Mouse (Mus musculus) hindbrain, embryonic 16.5 days (tissue): Measurements from ENCODE around the gene Cryzl2. TPM values are rescaled to one million over a fixed set of nuclear protein-coding genes. Genes with fewer than 3 reads are reported as not detected.

Source experiments
- ATAC-seq: fragments of 200-750 bp; cut with Nextera tagmentation; 2 replicates; pipeline ENCODE4 v1.8.0; 2017; ENCODE audit warnings: moderate TSS enrichment, moderate library complexity
- H3K27ac ChIP-seq: fragments of 300-500 bp; sonication (generic); 2 replicates; pipeline ENCODE4 v1.5.1; 2014; ENCODE audit warnings: low read depth, mild to moderate bottlenecking, control low read depth, low read length, moderate library complexity
- H3K27me3 ChIP-seq: fragments of 300-500 bp; sonication (generic); replicated peaks from 2 replicates; pipeline ENCODE4 v1.6.1; 2014; ENCODE audit warnings: low read length; ENCODE audit not compliant: control insufficient read depth, insufficient read depth
- H3K36me3 ChIP-seq: fragments of 300-500 bp; sonication (generic); 2 replicates; pipeline ENCODE4 v1.6.1; 2014; ENCODE audit warnings: mild to moderate bottlenecking, low read length, moderate library complexity, mixed read lengths; ENCODE audit not compliant: control insufficient read depth, insufficient read depth
- H3K4me1 ChIP-seq: fragments of 300-500 bp; sonication (generic); 2 replicates; pipeline ENCODE4 v1.6.1; 2014; ENCODE audit warnings: low read depth, low read length; ENCODE audit not compliant: control insufficient read depth, insufficient read depth
- H3K4me2 ChIP-seq: fragments of 300-500 bp; sonication (generic); 2 replicates; pipeline ENCODE4 v1.6.1; 2014; ENCODE audit warnings: mild to moderate bottlenecking, low read length, control low read depth, moderate library complexity
- H3K4me3 ChIP-seq: fragments of 300-500 bp; sonication (generic); 2 replicates; pipeline ENCODE4 v1.5.1; 2014; ENCODE audit warnings: mild to moderate bottlenecking, low read length, control low read depth, moderate library complexity
- H3K9ac ChIP-seq: fragments of 300-500 bp; sonication (generic); 2 replicates; pipeline ENCODE4 v1.6.1; 2014; ENCODE audit warnings: low read depth, mild to moderate bottlenecking, control low read depth, low read length, moderate library complexity
- H3K9me3 ChIP-seq: fragments of 300-500 bp; sonication (generic); 2 replicates; pipeline ENCODE4 v1.6.1; 2014; ENCODE audit warnings: mild to moderate bottlenecking, low read length, moderate library complexity; ENCODE audit not compliant: control insufficient read depth
- WGBS: fragments of 180-500 bp; shearing (Covaris S2); extraction: QIAGEN DNeasy Blood & Tissue Kit; methylation state at CpG from one replicate; pipeline ENCODE4 v1.1.7; 2014; 5-methylcytosine and 5-hydroxymethylcytosine counted together
- polyA plus RNA-seq: library from polyadenylated mRNA; unstranded; fragments of >200 nt; fragmentation: Nextera tagmentation; extraction: Ambion mirVana; gene quantifications from 2 replicates; pipeline ENCODE4 v1.2.1, GENCODE M21; 2015

Cryzl2 gene
- polyA plus RNA-seq, 1 experiment from 2014 or later: 8.3 TPM

GRCm38 (mm10) chr1:157512690-157513448 is 54.5 kb downstream of the Cryzl2 start:
- Histone ChIP-seq H3K9me3 (no peaks in the 10 kb centered on the region), H3K9ac (no peak overlapping the region), H3K4me3 (no peak overlapping the region), H3K36me3 (no peaks in the 10 kb centered on the region), H3K27me3 (no peaks in the 10 kb centered on the region), H3K4me1 (peaks cover 2% of the 10 kb centered on the region; the same call in 1 of the 2 replicates), H3K27ac (no peak overlapping the region), H3K4me2 (no peak overlapping the region)
- 60% methylated on average over 11 of the region's 11 CpGs for WGBS
- ATAC-seq: no peak

- no peaks in the 10 kb centered on the region for H3K36me3 ChIP-seq
- peaks cover 6% of the 10 kb centered on the region for H3K4me1 ChIP-seq
- H3K4me3 ChIP-seq: no peak overlapping the region
- no peaks in the 10 kb centered on the region for H3K27me3 ChIP-seq
- H3K9ac ChIP-seq: no peak overlapping the region
- no peak overlapping the region for H3K4me2 ChIP-seq
- no peaks in the 10 kb centered on the region for H3K9me3 ChIP-seq
- ATAC-seq: no peak
- WGBS: 84% methylated on average over 9 of the region's 9 CpGs
- no peak overlapping the region for H3K27ac ChIP-seq
Measured at GRCm38 (mm10) chr1:157513559-157513958, 55.2 kb downstream of the Cryzl2 start.

- 70% methylated on average over 4 of the region's 4 CpGs for WGBS
- no peak overlapping the region for H3K4me2 ChIP-seq
Measured at GRCm38 (mm10) chr1:157514298-157514697, 55.9 kb downstream of the Cryzl2 start.

GRCm38 (mm10) chr1:157516838-157517808 is 58.7 kb downstream of the Cryzl2 start:
- Histone ChIP-seq H3K27ac (no peak overlapping the region), H3K4me1 (peaks cover 9% of the 10 kb centered on the region), H3K9me3 (no peaks in the 10 kb centered on the region), H3K4me2 (no peak overlapping the region), H3K36me3 (no peaks in the 10 kb centered on the region), H3K27me3 (no peaks in the 10 kb centered on the region), H3K4me3 (no peak overlapping the region), H3K9ac (no peak overlapping the region)
- WGBS: 84% methylated on average over 8 of the region's 8 CpGs
- no peak for ATAC-seq

More at GRCm38 (mm10) chr1:157514298-157514697, 55.9 kb downstream of the Cryzl2 start:
- no peak overlapping the region for H3K9ac ChIP-seq
- H3K4me1 ChIP-seq: peaks cover 9% of the 10 kb centered on the region
- no peaks in the 10 kb centered on the region for H3K36me3 ChIP-seq
- no peak for ATAC-seq
- H3K4me3 ChIP-seq: no peak overlapping the region
- no peak overlapping the region for H3K27ac ChIP-seq
- no peaks in the 10 kb centered on the region for H3K9me3 ChIP-seq
- H3K27me3 ChIP-seq: no peaks in the 10 kb centered on the region

- peak; percentile 90 for ATAC-seq
- WGBS: 22% methylated on average over 4 of the region's 4 CpGs
Measured at GRCm38 (mm10) chr1:157518111-157518523, 59.7 kb downstream of the Cryzl2 start.

GRCm38 (mm10) chr1:157519396-157519795 is 61.0 kb downstream of the Cryzl2 start:
- WGBS: 42% methylated on average over 2 of the region's 2 CpGs
- no peaks in the 10 kb centered on the region for H3K36me3 ChIP-seq
- H3K27ac ChIP-seq: no peak overlapping the region
- no peak overlapping the region for H3K4me2 ChIP-seq
- ATAC-seq: no peak
- H3K9ac ChIP-seq: no peak overlapping the region
- H3K9me3 ChIP-seq: no peaks in the 10 kb centered on the region
- H3K27me3 ChIP-seq: no peaks in the 10 kb centered on the region
- no peak overlapping the region for H3K4me3 ChIP-seq
- H3K4me1 ChIP-seq: peaks cover 9% of the 10 kb centered on the region

More at GRCm38 (mm10) chr1:157518111-157518523, 59.7 kb downstream of the Cryzl2 start:
- no peak overlapping the region for H3K9ac ChIP-seq
- peaks cover 9% of the 10 kb centered on the region for H3K4me1 ChIP-seq
- H3K9me3 ChIP-seq: no peaks in the 10 kb centered on the region
- no peak overlapping the region for H3K27ac ChIP-seq
- no peak overlapping the region for H3K4me3 ChIP-seq
- H3K36me3 ChIP-seq: no peaks in the 10 kb centered on the region
- H3K4me2 ChIP-seq: no peak overlapping the region
- no peaks in the 10 kb centered on the region for H3K27me3 ChIP-seq

GRCm38 (mm10) chr1:157522322-157522721 is 63.9 kb downstream of the Cryzl2 start:
- Histone ChIP-seq H3K9me3 (no peaks in the 10 kb centered on the region), H3K4me1 (peaks cover 9% of the 10 kb centered on the region), H3K27me3 (no peaks in the 10 kb centered on the region), H3K36me3 (no peaks in the 10 kb centered on the region), H3K4me3 (no peak overlapping the region), H3K27ac (no peak overlapping the region), H3K4me2 (no peak overlapping the region), H3K9ac (no peak overlapping the region)
- no peak for ATAC-seq
- WGBS: 92% methylated on average over 5 of the region's 5 CpGs

- no peak for ATAC-seq
- Histone ChIP-seq H3K9me3 (no peaks in the 10 kb centered on the region), H3K4me2 (no peak overlapping the region), H3K36me3 (no peaks in the 10 kb centered on the region), H3K9ac (no peak overlapping the region), H3K4me3 (no peak overlapping the region), H3K27me3 (no peaks in the 10 kb centered on the region), H3K4me1 (no peaks in the 10 kb centered on the region), H3K27ac (no peak overlapping the region)
- WGBS: 88% methylated on average over 7 of the region's 7 CpGs
Measured at GRCm38 (mm10) chr1:157524775-157525174, 66.4 kb downstream of the Cryzl2 start.
